Comparison of ENCODE assay signal across 21 mouse cellular contexts in genomic region chr12:8684200-8684599, GRCm38 (mm10). TPM values are rescaled to one million over a fixed set of nuclear protein-coding genes. Genes with fewer than 3 reads are reported as not detected.
A peak's percentile ranks its signal among the peaks of the same experiment; 100 is the strongest.
DNase-seq lines count a peak whose midpoint lies in the region; ATAC-seq and TF ChIP-seq lines count a peak whose summit lies in the region.
"Had no signal": no experiment of that assay in that cellular context is flagged by ENCODE, and none has a peak within 500 bp of the region (broad histone marks: within the 10 kb centered on the region; RNA-seq: fewer than 3 reads in every experiment).

No protein-coding gene starts in this region.

- no peak for TF ChIP-seq POLR2A in heart, adult 2 months (IDR thresholded peaks at IDR 0.05; ENCODE audit: insufficient read depth, low read depth, low read length)

- no peak for TF ChIP-seq CTCF in heart, adult 2 months (IDR thresholded peaks at IDR 0.05)

- H3K79me2 ChIP-seq in heart, adult 2 months (replicated peaks; ENCODE audit: control insufficient read depth, insufficient read depth, low read length), result peaks cover 12% of the 10 kb centered on the region

- H3K9ac ChIP-seq in heart, adult 2 months (ENCODE audit: low read depth, low read length), result no peak overlapping the region
- no peak overlapping the region for H3K9ac ChIP-seq in heart, embryonic 16.5 days (ENCODE audit: low read length)
- no peak overlapping the region for H3K9ac ChIP-seq in midbrain, embryonic 13.5 days (replicated peaks)
- H3K9ac ChIP-seq: forebrain, embryonic 15.5 days; hindbrain, embryonic 15.5 days; midbrain, embryonic 12.5 days had no signal

- no peak for DNase-seq in heart, adult 2 months
- no peak for DNase-seq in heart, postnatal 10 days
- DNase-seq in heart, postnatal 36 days, result no peak
- DNase-seq: adrenal gland, postnatal 25 days; cerebellum, adult 9-10 months; gastrocnemius, postnatal 36 days; kidney, adult 9 months; kidney, postnatal 14 days; layer of hippocampus, postnatal 36 days; lung, adult 18-20 months; lung, postnatal 10 days had no signal

- 0 out of 2 replicates have a peak, but pooled peaks have one; percentile 67 for ATAC-seq in heart, embryonic 16.5 days (replicated peaks; ENCODE audit: extremely low read depth, insufficient read depth, low FRiP score)
- ATAC-seq in common myeloid progenitor, adult 5-6 weeks (replicated peaks; ENCODE audit: low read depth, poor library complexity, severe bottlenecking), result peak; percentile 22; the same call in 1 of the 2 replicates
- peak; percentile 80 for ATAC-seq in megakaryocyte-erythroid progenitor cell, adult 5-6 weeks (replicated peaks; ENCODE audit: low FRiP score, low TSS enrichment, poor library complexity, severe bottlenecking)
- ATAC-seq in midbrain, embryonic 13.5 days, result no peak
- ATAC-seq: forebrain, embryonic 15.5 days had no signal

- H3K27me3 ChIP-seq in heart, adult 2 months (ENCODE audit: control insufficient read depth, insufficient read depth, low read length), result no peaks in the 10 kb centered on the region
- H3K27me3 ChIP-seq in heart, embryonic 16.5 days (ENCODE audit: control insufficient read depth, insufficient read depth, low read length), result no peaks in the 10 kb centered on the region
- no peaks in the 10 kb centered on the region for H3K27me3 ChIP-seq in midbrain, embryonic 13.5 days
- H3K27me3 ChIP-seq: forebrain, embryonic 15.5 days; hindbrain, embryonic 15.5 days; midbrain, embryonic 12.5 days had no signal

- WGBS in heart, adult 2 months, result 14% methylated on average over 1 of the region's 1 CpGs
- 32% methylated on average over 1 of the region's 1 CpGs for WGBS in heart, embryonic 16.5 days
- WGBS in midbrain, embryonic 13.5 days, result 94% methylated on average over 1 of the region's 1 CpGs

- peaks cover 15% of the 10 kb centered on the region for H3K4me1 ChIP-seq in heart, adult 2 months (ENCODE audit: control insufficient read depth, insufficient read depth, low read length)
- H3K4me1 ChIP-seq in heart, embryonic 16.5 days (ENCODE audit: control insufficient read depth, insufficient read depth, low read length), result peaks cover 20% of the 10 kb centered on the region
- 0 out of 2 replicates have a peak, but pooled peaks cover 3% of the 10 kb centered on the region for H3K4me1 ChIP-seq in midbrain, embryonic 13.5 days (replicated peaks)
- H3K4me1 ChIP-seq: embryonic facial prominence, embryonic 10.5 days; forebrain, embryonic 15.5 days; hindbrain, embryonic 15.5 days; midbrain, embryonic 12.5 days had no signal

- intact Hi-C loops in heart, adult 2 months (cut with DNase I), result no loop called here
- intact Hi-C loops in heart, postnatal 10 days (cut with DNase I), result no loop called here
- intact Hi-C loops in heart, postnatal 36 days (cut with DNase I), result no loop called here

- TF ChIP-seq EP300 in heart, adult 2 months (IDR thresholded peaks at IDR 0.05; ENCODE audit: insufficient read depth, low read depth, low read length), result no peak

- H3K27ac ChIP-seq in heart, adult 2 months, result peak overlapping the region; percentile 80
- H3K27ac ChIP-seq in heart, embryonic 16.5 days (ENCODE audit: low read length), result peak overlapping the region; percentile 75
- no peak overlapping the region for H3K27ac ChIP-seq in midbrain, embryonic 13.5 days
- H3K27ac ChIP-seq: embryonic facial prominence, embryonic 10.5 days; forebrain, embryonic 15.5 days; hindbrain, embryonic 15.5 days; layer of hippocampus, adult 2 months; midbrain, embryonic 12.5 days; stomach, postnatal 0 days had no signal

- H3K9me3 ChIP-seq in heart, embryonic 16.5 days (replicated peaks; ENCODE audit: control insufficient read depth, low read length), result no peaks in the 10 kb centered on the region
- no peaks in the 10 kb centered on the region for H3K9me3 ChIP-seq in midbrain, embryonic 13.5 days
- H3K9me3 ChIP-seq: embryonic facial prominence, embryonic 10.5 days; forebrain, embryonic 15.5 days; hindbrain, embryonic 15.5 days; midbrain, embryonic 12.5 days had no signal

- peaks cover 21% of the 10 kb centered on the region for H3K36me3 ChIP-seq in heart, adult 2 months (ENCODE audit: control insufficient read depth, insufficient read depth, low read length)
- no peaks in the 10 kb centered on the region for H3K36me3 ChIP-seq in heart, embryonic 16.5 days (ENCODE audit: control insufficient read depth, insufficient read depth)
- no peaks in the 10 kb centered on the region; the same call in 1 of the 2 replicates for H3K36me3 ChIP-seq in midbrain, embryonic 13.5 days
- H3K36me3 ChIP-seq: forebrain, embryonic 15.5 days; hindbrain, embryonic 15.5 days had no signal

- peak overlapping the region; percentile 34 for H3K4me2 ChIP-seq in heart, embryonic 16.5 days (ENCODE audit: low read depth, low read length)
- no peak overlapping the region for H3K4me2 ChIP-seq in midbrain, embryonic 13.5 days (replicated peaks)
- H3K4me2 ChIP-seq: forebrain, embryonic 15.5 days; hindbrain, embryonic 15.5 days; midbrain, embryonic 12.5 days had no signal

- no peak overlapping the region for H3K4me3 ChIP-seq in heart, adult 2 months
- no peak overlapping the region for H3K4me3 ChIP-seq in heart, embryonic 16.5 days (ENCODE audit: low read length)
- H3K4me3 ChIP-seq in midbrain, embryonic 13.5 days (replicated peaks), result no peak overlapping the region
- H3K4me3 ChIP-seq: embryonic facial prominence, embryonic 10.5 days; forebrain, embryonic 15.5 days; hindbrain, embryonic 15.5 days; layer of hippocampus, adult 2 months; midbrain, embryonic 12.5 days had no signal

RNA-seq across cellular contexts. Expression of gene Pum2, which starts 10.3 kb away (rescaled TPM):
- 100 to 1,000 TPM; 130 TPM for total RNA-seq in heart, adult 2 months (2021)
- polyA plus RNA-seq in heart, adult 2 months (2012; rRNA removed), result 38.6 and 68.9 TPM in 2 replicates
- total RNA-seq in heart, postnatal 10 days (2021), result 100 to 1,000 TPM; 136 to 147 TPM
- 26.2 and 27.9 TPM in 2 replicates for polyA plus RNA-seq in heart, embryonic 16.5 days (2015; fragmentation: Nextera tagmentation; extraction: Ambion mirVana)
- total RNA-seq in heart, postnatal 36 days (2021), result 100 to 1,000 TPM; 125 to 141 TPM
- total RNA-seq in common myeloid progenitor, adult 5-6 weeks (2017), result 201 and 210 TPM in 2 replicates
- total RNA-seq in megakaryocyte-erythroid progenitor cell, adult 5-6 weeks (2014; fragmentation: Nextera tagmentation), result 111 and 154 TPM in 2 replicates
- 109 and 153 TPM in 2 replicates for total RNA-seq in megakaryocyte-erythroid progenitor cell, adult 5-6 weeks (2017)
- polyA plus RNA-seq in midbrain, embryonic 13.5 days (2015; fragmentation: Nextera tagmentation; extraction: Ambion mirVana), result 58.6 and 66.7 TPM in 2 replicates
